Mouse (Mus musculus): ENCODE results near the gene Kif5a.

Kif5a gene

GRCm38 (mm10) chr10:127176228-127176627 lies 86.9 kb downstream of the Kif5a start:
- DNase-seq (ENCODE audit: low spot score) = no peak

All from embryo, embryonic 10.5 days (tissue).